Mouse (Mus musculus) liver, adult 2 months (tissue): ENCODE measurements around the gene Fzd4. TPM values are rescaled to one million over a fixed set of nuclear protein-coding genes. Genes with fewer than 3 reads are reported as not detected.

Experiments
- DNase-seq: peaks from one replicate; pipeline ENCODE4 v3.0.0-alpha.2; 2011; ENCODE audit warnings: low read depth, low spot score; ENCODE audit errors: extremely low read depth
- H3K27ac ChIP-seq: fragments of 200-500 bp; replicated peaks from 2 replicates; pipeline ENCODE4 v1.5.1; 2012; ENCODE audit warnings: low read depth, mild to moderate bottlenecking, control low read depth, inconsistent platforms, low read length; ENCODE audit not compliant: insufficient read depth
- H3K27me3 ChIP-seq: fragments of 200-500 bp; 2 replicates; pipeline ENCODE4 v1.6.1; 2012; ENCODE audit warnings: mild to moderate bottlenecking, moderate library complexity, low read length, inconsistent platforms; ENCODE audit not compliant: control insufficient read depth, insufficient read depth
- H3K36me3 ChIP-seq: fragments of 200-500 bp; 2 replicates; pipeline ENCODE4 v1.6.1; 2012; ENCODE audit warnings: low read length, inconsistent platforms; ENCODE audit not compliant: control insufficient read depth, insufficient read depth
- H3K4me1 ChIP-seq: fragments of 200-500 bp; 2 replicates; pipeline ENCODE4 v1.6.1; 2011; ENCODE audit warnings: low read length; ENCODE audit not compliant: control insufficient read depth, insufficient read depth
- H3K4me3 ChIP-seq: fragments of 200-500 bp; 2 replicates; pipeline ENCODE4 v1.5.1; 2011; ENCODE audit warnings: low read depth, mild to moderate bottlenecking, control low read depth, low read length, moderate library complexity; ENCODE audit not compliant: insufficient read depth
- H3K79me2 ChIP-seq: fragments of 200-500 bp; 2 replicates; pipeline ENCODE4 v1.6.1; 2012; ENCODE audit warnings: inconsistent platforms, mild to moderate bottlenecking, low read length, moderate library complexity; ENCODE audit not compliant: control insufficient read depth, insufficient read depth
- H3K9ac ChIP-seq: fragments of 200-500 bp; 2 replicates; pipeline ENCODE4 v1.6.1; 2012; ENCODE audit warnings: low read depth, mild to moderate bottlenecking, control low read depth, inconsistent platforms, low read length
- CTCF ChIP-seq: fragments of 200-500 bp; IDR thresholded peaks from 2 replicates; pipeline ENCODE4 v1.5.1; 2011; ENCODE audit warnings: low read depth, low read length, control low read depth
- POLR2A ChIP-seq: fragments of 200-500 bp; IDR thresholded peaks from 2 replicates; pipeline ENCODE4 v1.6.1; 2011; ENCODE audit warnings: low read length, control low read depth; ENCODE audit not compliant: insufficient read depth; ENCODE audit errors: extremely low read depth
- WGBS: fragments of 180-500 bp; shearing (Covaris S2); methylation state at CpG from one replicate; pipeline ENCODE4 v1.1.7; 2018; 5-methylcytosine and 5-hydroxymethylcytosine counted together
- polyA plus RNA-seq: library from polyadenylated mRNA; depleted of rRNA; stranded (reverse); fragments of >200 nt; gene quantifications from 2 replicates; pipeline ENCODE4 v1.2.3, GENCODE M21; 2012
- total RNA-seq: library from RNA; depleted of rRNA; stranded (reverse); fragments of >200 nt; gene quantifications from 2 replicates; pipeline ENCODE4 v1.2.3, GENCODE M21; 2014

Gene Fzd4
- total and polyA plus RNA-seq, 2 experiments = 4.8 to 11.5 TPM

- WGBS = 53% methylated on average over 3 of the region's 3 CpGs
- Histone ChIP-seq H3K9ac (no peak overlapping the region), H3K4me1 (peaks cover 8% of the 10 kb centered on the region), H3K36me3 (no peaks in the 10 kb centered on the region), H3K27ac (no peak overlapping the region), H3K27me3 (no peaks in the 10 kb centered on the region), H3K4me3 (peak overlapping the region; percentile 14; the same call in 1 of the 2 replicates), H3K79me2 (no peaks in the 10 kb centered on the region)
- DNase-seq = peak; percentile 43
- TF ChIP-seq POLR2A = no peak
- peak; percentile 53 for TF ChIP-seq CTCF
Observed at GRCm38 (mm10) chr7:89418917-89419679, 14.9 kb downstream of the Fzd4 start.

GRCm38 (mm10) chr7:89421294-89421693 is 17.1 kb downstream of the Fzd4 start:
- no peak overlapping the region for H3K9ac ChIP-seq
- DNase-seq = peak; percentile 74
- H3K36me3 ChIP-seq = no peaks in the 10 kb centered on the region
- peaks cover 6% of the 10 kb centered on the region for H3K4me1 ChIP-seq
- no peak overlapping the region for H3K4me3 ChIP-seq
- WGBS = 97% methylated on average over 5 of the region's 5 CpGs
- no peak for TF ChIP-seq POLR2A
- no peak for TF ChIP-seq CTCF
- no peak overlapping the region for H3K27ac ChIP-seq
- H3K79me2 ChIP-seq = no peaks in the 10 kb centered on the region
- no peaks in the 10 kb centered on the region for H3K27me3 ChIP-seq

GRCm38 (mm10) chr7:89422650-89423049 is 18.5 kb downstream of the Fzd4 start:
- Histone ChIP-seq H3K9ac (no peak overlapping the region), H3K79me2 (no peaks in the 10 kb centered on the region), H3K27ac (no peak overlapping the region), H3K27me3 (no peaks in the 10 kb centered on the region), H3K36me3 (no peaks in the 10 kb centered on the region), H3K4me3 (no peak overlapping the region), H3K4me1 (peaks cover 6% of the 10 kb centered on the region)
- TF ChIP-seq POLR2A (no peak), CTCF (no peak)
- DNase-seq = no peak
- 30% methylated on average over 8 of the region's 8 CpGs for WGBS

GRCm38 (mm10) chr7:89423194-89423593 is 19.0 kb downstream of the Fzd4 start:
- WGBS = 4% methylated on average over 5 of the region's 5 CpGs
- no peak overlapping the region for H3K4me3 ChIP-seq
- no peak overlapping the region for H3K27ac ChIP-seq
- no peak overlapping the region for H3K9ac ChIP-seq
- no peaks in the 10 kb centered on the region for H3K27me3 ChIP-seq
- H3K36me3 ChIP-seq = no peaks in the 10 kb centered on the region
- no peaks in the 10 kb centered on the region for H3K79me2 ChIP-seq
- TF ChIP-seq POLR2A (no peak), CTCF (no peak)
- peak; percentile 98 for DNase-seq
- H3K4me1 ChIP-seq = peaks cover 2% of the 10 kb centered on the region; the same call in 1 of the 2 replicates

GRCm38 (mm10) chr7:89423688-89424255 is 19.6 kb downstream of the Fzd4 start:
- TF ChIP-seq CTCF = no peak
- Histone ChIP-seq H3K4me3 (no peak overlapping the region), H3K9ac (no peak overlapping the region), H3K4me1 (peaks cover 2% of the 10 kb centered on the region; the same call in 1 of the 2 replicates), H3K27ac (0 out of 2 replicates have a peak overlapping the region, but pooled peaks have one; percentile 23), H3K79me2 (no peaks in the 10 kb centered on the region), H3K27me3 (no peaks in the 10 kb centered on the region), H3K36me3 (no peaks in the 10 kb centered on the region)
- 39% methylated on average over 8 of the region's 8 CpGs for WGBS
- peak; percentile 82 for DNase-seq

- no peaks in the 10 kb centered on the region for H3K27me3 ChIP-seq
- no peak overlapping the region for H3K27ac ChIP-seq
- no peak overlapping the region for H3K9ac ChIP-seq
- DNase-seq = no peak
- WGBS = 88% methylated on average over 5 of the region's 5 CpGs
- H3K4me1 ChIP-seq = peaks cover 2% of the 10 kb centered on the region; the same call in 1 of the 2 replicates
- H3K36me3 ChIP-seq = no peaks in the 10 kb centered on the region
- H3K4me3 ChIP-seq = no peak overlapping the region
- TF ChIP-seq CTCF = no peak
- no peak for TF ChIP-seq POLR2A
- no peaks in the 10 kb centered on the region for H3K79me2 ChIP-seq
Observed at GRCm38 (mm10) chr7:89424659-89425058, 20.5 kb downstream of the Fzd4 start.
